Mouse (Mus musculus): Measurements from ENCODE around the gene Col17a1. TPM values are rescaled to one million over a fixed set of nuclear protein-coding genes. Genes with fewer than 3 reads are reported as not detected.

Col17a1 gene
- polyA plus RNA-seq, 1 experiment from 2014 or later: 0.32 TPM

GRCm38 (mm10) chr19:47650366-47651159, 41.3 kb downstream of the Col17a1 start:
- H3K27me3 ChIP-seq (ENCODE audit: insufficient read depth, low read length): no peaks in the 10 kb centered on the region
- no peak for ATAC-seq (ENCODE audit: low FRiP score, low TSS enrichment)
- no peaks in the 10 kb centered on the region for H3K4me1 ChIP-seq (ENCODE audit: insufficient read depth, low read length)
- WGBS: 83% methylated on average over 16 of the region's 16 CpGs
- no peaks in the 10 kb centered on the region for H3K9me3 ChIP-seq (ENCODE audit: low read length)
- no peak overlapping the region for H3K4me3 ChIP-seq (ENCODE audit: low read length)
- H3K27ac ChIP-seq (ENCODE audit: low read length): no peak overlapping the region
- H3K36me3 ChIP-seq (ENCODE audit: insufficient read depth, low read length): peaks cover 9% of the 10 kb centered on the region
- no peak overlapping the region for H3K9ac ChIP-seq (replicated peaks; ENCODE audit: low read length)
- H3K4me2 ChIP-seq (replicated peaks; ENCODE audit: low read depth, low read length): no peak overlapping the region

DNA sequence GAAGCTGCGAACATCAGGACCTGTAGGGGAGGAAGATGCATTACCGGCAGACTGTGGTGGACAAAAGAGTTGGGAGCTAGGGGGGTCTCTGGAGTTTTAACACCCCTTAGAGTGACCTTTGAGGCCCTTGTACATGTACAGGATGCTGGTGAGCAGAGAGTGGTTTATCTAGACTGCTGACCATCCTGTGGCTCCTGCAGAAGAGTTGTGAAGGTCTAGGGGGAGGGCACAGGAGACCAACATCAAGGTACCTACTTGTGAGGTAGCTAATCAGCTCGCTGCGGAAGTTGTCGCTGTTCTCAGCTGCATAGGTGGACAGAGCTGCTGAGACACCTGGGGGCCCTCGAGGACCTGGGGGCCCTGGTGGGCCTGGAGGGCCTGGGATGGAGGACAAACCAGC, 42.8 kb downstream of the Col17a1 start:
- Histone ChIP-seq H3K27me3 (ENCODE audit: insufficient read depth, low read length) (no peaks in the 10 kb centered on the region), H3K36me3 (ENCODE audit: insufficient read depth, low read length) (peaks cover 13% of the 10 kb centered on the region), H3K9ac (replicated peaks; ENCODE audit: low read length) (no peak overlapping the region), H3K4me3 (ENCODE audit: low read length) (no peak overlapping the region), H3K9me3 (ENCODE audit: low read length) (no peaks in the 10 kb centered on the region), H3K27ac (ENCODE audit: low read length) (no peak overlapping the region), H3K4me2 (replicated peaks; ENCODE audit: low read depth, low read length) (no peak overlapping the region), H3K4me1 (ENCODE audit: insufficient read depth, low read length) (no peaks in the 10 kb centered on the region)
- 93% methylated on average over 6 of the region's 6 CpGs for WGBS
- no peak for ATAC-seq (ENCODE audit: low FRiP score, low TSS enrichment)

GRCm38 (mm10) chr19:47646508-47647120, 45.3 kb downstream of the Col17a1 start:
- 86% methylated on average over 6 of the region's 6 CpGs for WGBS
- no peaks in the 10 kb centered on the region for H3K27me3 ChIP-seq (ENCODE audit: insufficient read depth, low read length)
- 0 out of 2 replicates have a peak, but pooled peaks have one; percentile 12 for ATAC-seq (ENCODE audit: low FRiP score, low TSS enrichment)

DNA sequence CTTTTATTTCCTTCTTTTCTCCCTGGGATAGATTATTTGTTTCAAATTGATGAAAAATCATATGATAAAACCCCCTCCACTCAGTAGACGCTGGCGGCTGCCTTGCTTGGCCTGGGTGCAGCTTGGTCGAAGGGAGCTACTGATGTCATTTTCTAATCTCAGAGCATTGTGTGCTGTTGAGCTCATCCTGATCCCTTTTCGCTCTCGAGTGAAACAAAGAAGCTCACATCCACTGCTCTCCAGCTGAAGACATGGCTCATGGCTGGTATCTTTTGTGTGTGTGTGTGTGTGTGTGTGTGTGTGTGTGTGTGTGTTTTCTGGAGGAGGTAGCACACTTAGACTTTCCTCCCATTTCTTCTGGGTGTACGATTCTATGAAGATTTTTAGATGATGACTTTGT, 46.3 kb downstream of the Col17a1 start:
- no peak for ATAC-seq (ENCODE audit: low FRiP score, low TSS enrichment)
- Histone ChIP-seq H3K27ac (ENCODE audit: low read length) (no peak overlapping the region), H3K4me2 (replicated peaks; ENCODE audit: low read depth, low read length) (no peak overlapping the region), H3K27me3 (ENCODE audit: insufficient read depth, low read length) (no peaks in the 10 kb centered on the region), H3K4me1 (ENCODE audit: insufficient read depth, low read length) (no peaks in the 10 kb centered on the region), H3K9ac (replicated peaks; ENCODE audit: low read length) (no peak overlapping the region), H3K36me3 (ENCODE audit: insufficient read depth, low read length) (peaks cover 30% of the 10 kb centered on the region), H3K9me3 (ENCODE audit: low read length) (no peaks in the 10 kb centered on the region), H3K4me3 (ENCODE audit: low read length) (no peak overlapping the region)
- WGBS: 84% methylated on average over 6 of the region's 6 CpGs

More at GRCm38 (mm10) chr19:47646508-47647120, 45.3 kb downstream of the Col17a1 start:
- no peaks in the 10 kb centered on the region for H3K4me1 ChIP-seq (ENCODE audit: insufficient read depth, low read length)
- no peaks in the 10 kb centered on the region for H3K9me3 ChIP-seq (ENCODE audit: low read length)
- no peak overlapping the region for H3K27ac ChIP-seq (ENCODE audit: low read length)
- no peak overlapping the region for H3K4me2 ChIP-seq (replicated peaks; ENCODE audit: low read depth, low read length)
- no peak overlapping the region for H3K4me3 ChIP-seq (ENCODE audit: low read length)
- H3K36me3 ChIP-seq (ENCODE audit: insufficient read depth, low read length): peaks cover 20% of the 10 kb centered on the region
- H3K9ac ChIP-seq (replicated peaks; ENCODE audit: low read length): no peak overlapping the region

DNA sequence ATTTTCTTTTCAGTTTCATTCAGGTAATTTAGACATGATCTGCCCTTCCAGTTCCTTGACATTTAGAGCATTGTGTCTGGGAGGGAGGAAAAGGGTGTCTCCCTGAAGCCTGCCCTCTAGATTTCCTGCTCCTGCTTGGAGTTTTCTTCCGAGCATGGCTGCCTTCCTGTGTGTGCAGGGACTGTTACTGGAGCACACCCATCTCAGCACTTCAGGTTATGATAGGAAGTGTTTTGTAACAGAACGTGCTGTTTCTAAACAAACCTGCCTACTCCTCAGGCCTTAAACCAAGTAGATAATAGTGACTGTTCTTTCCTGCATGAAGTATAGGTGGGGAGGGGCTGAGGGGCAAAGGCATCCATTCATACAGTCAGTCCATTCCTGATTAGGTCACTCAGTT, 48.0 kb downstream of the Col17a1 start:
- no peak for ATAC-seq (ENCODE audit: low FRiP score, low TSS enrichment)
- Histone ChIP-seq H3K9ac (replicated peaks; ENCODE audit: low read length) (no peak overlapping the region), H3K4me1 (ENCODE audit: insufficient read depth, low read length) (no peaks in the 10 kb centered on the region), H3K4me2 (replicated peaks; ENCODE audit: low read depth, low read length) (no peak overlapping the region), H3K4me3 (ENCODE audit: low read length) (no peak overlapping the region), H3K36me3 (ENCODE audit: insufficient read depth, low read length) (peaks cover 43% of the 10 kb centered on the region), H3K27me3 (ENCODE audit: insufficient read depth, low read length) (no peaks in the 10 kb centered on the region), H3K27ac (ENCODE audit: low read length) (no peak overlapping the region), H3K9me3 (ENCODE audit: low read length) (no peaks in the 10 kb centered on the region)
- WGBS: 60% methylated on average over 2 of the region's 2 CpGs

- peaks cover 31% of the 10 kb centered on the region for H3K36me3 ChIP-seq (ENCODE audit: insufficient read depth, low read length)
- no peaks in the 10 kb centered on the region for H3K4me1 ChIP-seq (ENCODE audit: insufficient read depth, low read length)
- no peak overlapping the region for H3K4me3 ChIP-seq (ENCODE audit: low read length)
- H3K9me3 ChIP-seq (ENCODE audit: low read length): no peaks in the 10 kb centered on the region
- ATAC-seq (ENCODE audit: low FRiP score, low TSS enrichment): no peak
- no peak overlapping the region for H3K9ac ChIP-seq (replicated peaks; ENCODE audit: low read length)
- WGBS: 86% methylated on average over 4 of the region's 4 CpGs
- H3K27ac ChIP-seq (ENCODE audit: low read length): no peak overlapping the region
- H3K27me3 ChIP-seq (ENCODE audit: insufficient read depth, low read length): no peaks in the 10 kb centered on the region
- H3K4me2 ChIP-seq (replicated peaks; ENCODE audit: low read depth, low read length): no peak overlapping the region
Measured at GRCm38 (mm10) chr19:47635380-47635779, 56.5 kb downstream of the Col17a1 start.

GRCm38 (mm10) chr19:47631799-47632198, 60.1 kb downstream of the Col17a1 start:
- 92% methylated on average over 5 of the region's 5 CpGs for WGBS
- H3K9me3 ChIP-seq (ENCODE audit: low read length): no peaks in the 10 kb centered on the region
- H3K9ac ChIP-seq (replicated peaks; ENCODE audit: low read length): no peak overlapping the region
- H3K4me3 ChIP-seq (ENCODE audit: low read length): no peak overlapping the region
- no peaks in the 10 kb centered on the region for H3K27me3 ChIP-seq (ENCODE audit: insufficient read depth, low read length)
- no peaks in the 10 kb centered on the region for H3K4me1 ChIP-seq (ENCODE audit: insufficient read depth, low read length)
- H3K27ac ChIP-seq (ENCODE audit: low read length): no peak overlapping the region
- no peak for ATAC-seq (ENCODE audit: low FRiP score, low TSS enrichment)
- no peak overlapping the region for H3K4me2 ChIP-seq (replicated peaks; ENCODE audit: low read depth, low read length)
- peaks cover 9% of the 10 kb centered on the region; the same call in 1 of the 2 replicates for H3K36me3 ChIP-seq (ENCODE audit: insufficient read depth, low read length)

- H3K27me3 ChIP-seq (ENCODE audit: insufficient read depth, low read length): no peaks in the 10 kb centered on the region
- no peak overlapping the region for H3K9ac ChIP-seq (replicated peaks; ENCODE audit: low read length)
- 80% methylated on average over 5 of the region's 5 CpGs for WGBS
- H3K4me2 ChIP-seq (replicated peaks; ENCODE audit: low read depth, low read length): no peak overlapping the region
- H3K36me3 ChIP-seq (ENCODE audit: insufficient read depth, low read length): 0 out of 2 replicates have a peak, but pooled peaks cover 5% of the 10 kb centered on the region
- ATAC-seq (ENCODE audit: low FRiP score, low TSS enrichment): no peak
- H3K4me3 ChIP-seq (ENCODE audit: low read length): no peak overlapping the region
- H3K27ac ChIP-seq (ENCODE audit: low read length): no peak overlapping the region
- H3K4me1 ChIP-seq (ENCODE audit: insufficient read depth, low read length): no peaks in the 10 kb centered on the region
- H3K9me3 ChIP-seq (ENCODE audit: low read length): no peaks in the 10 kb centered on the region
Measured at GRCm38 (mm10) chr19:47630381-47630780, 61.5 kb downstream of the Col17a1 start.

DNA sequence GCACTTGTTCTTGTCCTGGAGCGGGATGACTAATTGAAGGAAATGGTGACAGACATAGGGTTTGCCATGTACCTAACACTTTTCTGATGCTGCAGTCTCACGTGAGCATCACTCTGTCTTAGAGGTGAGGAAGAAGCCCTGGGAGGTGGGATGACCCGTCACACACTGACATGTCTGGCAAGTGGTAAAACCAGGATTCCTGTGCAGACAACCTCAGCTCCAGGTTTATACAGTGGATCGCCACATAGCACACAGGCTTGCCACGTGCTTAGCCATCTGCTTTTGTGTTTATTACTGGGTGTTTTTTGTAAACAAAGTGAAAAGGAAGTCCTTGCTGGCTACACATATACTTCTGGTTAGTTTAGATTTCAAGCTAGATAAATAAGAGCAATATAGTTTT, 62.8 kb downstream of the Col17a1 start:
- ATAC-seq (ENCODE audit: low FRiP score, low TSS enrichment): no peak
- Histone ChIP-seq H3K4me2 (replicated peaks; ENCODE audit: low read depth, low read length) (no peak overlapping the region), H3K36me3 (ENCODE audit: insufficient read depth, low read length) (peaks cover 6% of the 10 kb centered on the region; the same call in 1 of the 2 replicates), H3K4me1 (ENCODE audit: insufficient read depth, low read length) (no peaks in the 10 kb centered on the region), H3K9me3 (ENCODE audit: low read length) (no peaks in the 10 kb centered on the region), H3K27me3 (ENCODE audit: insufficient read depth, low read length) (no peaks in the 10 kb centered on the region), H3K4me3 (ENCODE audit: low read length) (no peak overlapping the region), H3K27ac (ENCODE audit: low read length) (no peak overlapping the region), H3K9ac (replicated peaks; ENCODE audit: low read length) (no peak overlapping the region)
- WGBS: 80% methylated on average over 5 of the region's 5 CpGs

DNA sequence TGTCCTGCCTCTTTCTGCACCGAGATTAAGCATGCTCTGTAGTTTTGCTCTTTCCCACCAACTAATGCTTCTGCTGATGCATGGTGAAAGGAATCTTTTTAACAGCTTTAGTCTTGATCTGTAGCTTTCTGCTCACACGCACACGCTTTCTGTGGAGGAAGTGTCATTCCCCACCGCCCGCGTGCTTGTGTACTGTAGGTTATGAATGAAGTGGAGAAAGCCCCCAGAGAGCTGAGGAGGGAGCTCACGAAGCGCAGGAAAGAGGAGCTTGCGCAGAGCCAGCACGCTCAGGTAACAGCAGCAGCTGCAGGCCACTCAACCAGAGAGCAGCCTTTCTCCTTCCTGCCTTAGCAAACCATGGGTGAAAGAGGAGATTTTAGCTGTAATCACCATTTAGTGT, 64.4 kb downstream of the Col17a1 start:
- Histone ChIP-seq H3K9me3 (ENCODE audit: low read length) (no peaks in the 10 kb centered on the region), H3K9ac (replicated peaks; ENCODE audit: low read length) (no peak overlapping the region), H3K36me3 (ENCODE audit: insufficient read depth, low read length) (peaks cover 17% of the 10 kb centered on the region), H3K27ac (ENCODE audit: low read length) (no peak overlapping the region), H3K4me2 (replicated peaks; ENCODE audit: low read depth, low read length) (no peak overlapping the region), H3K4me3 (ENCODE audit: low read length) (no peak overlapping the region), H3K4me1 (ENCODE audit: insufficient read depth, low read length) (no peaks in the 10 kb centered on the region), H3K27me3 (ENCODE audit: insufficient read depth, low read length) (no peaks in the 10 kb centered on the region)
- WGBS: 93% methylated on average over 10 of the region's 10 CpGs
- no peak for ATAC-seq (ENCODE audit: low FRiP score, low TSS enrichment)
